Mouse (Mus musculus) intestine, embryonic 14.5 days (tissue): ENCODE measurements around the gene Olfr867. TPM values are rescaled to one million over a fixed set of nuclear protein-coding genes. Genes with fewer than 3 reads are reported as not detected.

Experiments used
- microRNA-seq: library from miRNA; unstranded; fragments of <30 nt; microRNA quantifications from one replicate; pipeline ENCODE4, GENCODE M21; 2016
- polyA plus RNA-seq: library from polyadenylated mRNA; unstranded; fragments of >200 nt; fragmentation: Nextera tagmentation; extraction: Ambion mirVana; gene quantifications from 2 replicates; pipeline ENCODE4 v1.2.1, GENCODE M21; 2014

Olfr867 gene
- polyA plus RNA-seq, 1 experiment from 2014 or later: not detected

Small RNAs within 50 kb of the gene (microRNA-seq; reads per million reads assigned to microRNA genes)
- gene Gm26231: not detected
- gene Gm44395: not detected

Other genes with a start within 250 kb of the Olfr867 start
- gene Olfr860, start 207.8 kb downstream of the Olfr867 start, polyA plus RNA-seq: not detected in 2 replicates
- gene Olfr862, start 169.6 kb downstream of the Olfr867 start, polyA plus RNA-seq: not detected in 2 replicates
- 0.32 and 0.34 TPM in 2 replicates for gene Olfr77, start 140.7 kb downstream of the Olfr867 start, polyA plus RNA-seq
- not detected in 2 replicates for gene Olfr866, start 29.5 kb downstream of the Olfr867 start, polyA plus RNA-seq
- gene Olfr868, start 41.1 kb upstream of the Olfr867 start, polyA plus RNA-seq: not detected in 2 replicates
- gene Olfr869, start 71.4 kb upstream of the Olfr867 start, polyA plus RNA-seq: not detected in 2 replicates
- not detected in 2 replicates for gene Olfr870, start 116.5 kb upstream of the Olfr867 start, polyA plus RNA-seq
- not detected in 2 replicates for gene Olfr871, start 154.6 kb upstream of the Olfr867 start, polyA plus RNA-seq
- gene Olfr872, start 179.6 kb upstream of the Olfr867 start, polyA plus RNA-seq: not detected in 2 replicates
- gene Olfr39, start 224.8 kb upstream of the Olfr867 start, polyA plus RNA-seq: not detected in 2 replicates
- gene Olfr873, start 241.0 kb upstream of the Olfr867 start, polyA plus RNA-seq: not detected in 2 replicates